Mouse (Mus musculus) olfactory bulb, adult 2 months (tissue): ENCODE results near the gene Pik3cd.

Experiments
- CTCF ChIP-seq: fragments of 200-500 bp; IDR thresholded peaks from 2 replicates; pipeline ENCODE4 v1.5.1; 2012; ENCODE audit warnings: low read depth, mild to moderate bottlenecking, low read length, moderate library complexity; ENCODE audit not compliant: insufficient read depth
- POLR2A ChIP-seq: fragments of 200-500 bp; IDR thresholded peaks from 2 replicates; pipeline ENCODE4 v1.6.1; 2012; ENCODE audit warnings: mild to moderate bottlenecking, low read depth, low read length, moderate library complexity; ENCODE audit not compliant: insufficient read depth

GRCm38 (mm10) chr4:149641400-149641799 lies 61.0 kb downstream of the Pik3cd start:
- TF ChIP-seq POLR2A = no peak
- TF ChIP-seq CTCF = no peak
